Mouse (Mus musculus): ENCODE data around the gene Thrb. TPM values are rescaled to one million over a fixed set of nuclear protein-coding genes. Genes with fewer than 3 reads are reported as not detected.

Thrb gene
- polyA plus RNA-seq (2012; ENCODE audit: insufficient read depth, low replicate concordance): not detected in 2 replicates

DNA sequence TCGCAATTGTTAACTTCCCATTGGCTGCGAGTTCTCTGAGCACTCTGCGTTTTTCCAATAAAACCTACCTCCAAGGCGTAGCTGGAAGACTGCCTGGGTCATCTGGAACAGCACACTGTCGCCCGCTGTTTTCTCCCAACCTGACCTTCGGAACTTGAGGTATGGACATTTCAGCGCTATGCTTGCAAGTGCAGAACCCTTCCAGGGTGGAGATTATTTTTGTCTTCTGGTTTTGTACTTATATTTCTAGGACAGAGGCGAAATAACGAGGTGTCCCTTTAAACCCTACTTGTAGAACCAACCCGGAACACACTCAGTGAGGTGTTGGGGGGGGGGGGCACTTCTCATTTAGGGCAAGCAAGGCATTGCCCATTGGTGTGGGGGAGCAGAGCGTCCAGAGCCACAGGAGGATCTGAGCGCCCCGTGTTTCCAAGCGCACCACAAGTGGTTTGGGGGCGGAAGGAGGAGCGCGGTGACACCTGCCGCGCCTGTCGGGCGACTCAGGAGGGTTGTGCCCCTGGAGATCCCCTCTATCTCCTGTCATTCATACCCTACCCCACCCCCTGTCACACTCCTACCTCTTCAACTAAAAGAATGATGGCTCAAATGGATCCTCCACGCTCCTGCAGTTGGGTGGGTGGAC, at the start of gene Thrb:
Gene Thrb, plus strand, starts transcription at position 576 of the 643 bp plus-strand sequence.
- no peak for TF ChIP-seq FLI1 (IDR thresholded peaks at IDR 0.05; ENCODE audit: low read length)
- TF ChIP-seq GATA1 (IDR thresholded peaks at IDR 0.05; ENCODE audit: borderline replicate concordance, low read length): no peak
- Histone ChIP-seq H3K9me3 (no peaks in the 10 kb centered on the region), H3K27me3 (replicated peaks) (peaks cover 48% of the 10 kb centered on the region), H3K4me1 (peaks cover 24% of the 10 kb centered on the region), H3K36me3 (replicated peaks; ENCODE audit: low read length) (no peaks in the 10 kb centered on the region), H3K4me3 (replicated peaks) (peak within 1 kb of the TSS; percentile 93)

DNA sequence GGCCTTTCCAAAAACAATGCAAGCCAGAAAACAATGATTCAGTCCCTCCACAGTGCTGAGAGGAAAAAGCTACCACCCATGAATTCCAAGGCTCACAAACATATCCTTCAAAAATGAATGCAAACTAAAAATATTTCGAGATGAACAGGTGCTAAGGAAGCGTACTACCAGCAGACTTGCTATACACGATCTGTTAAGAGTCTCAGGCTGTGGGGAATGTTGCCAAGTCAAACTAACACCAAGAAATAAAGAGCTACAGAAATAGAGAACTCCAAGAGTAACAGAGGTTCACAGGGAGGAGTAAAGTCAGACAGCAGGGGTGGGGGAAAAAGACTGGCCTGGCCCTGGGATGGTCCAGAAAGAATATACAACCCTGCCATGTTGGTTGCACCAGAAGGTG, 38.4 kb upstream of the Thrb start:
- no peaks in the 10 kb centered on the region for H3K9me3 ChIP-seq
- TF ChIP-seq GATA1 (IDR thresholded peaks at IDR 0.05; ENCODE audit: borderline replicate concordance, low read length) (no peak), FLI1 (IDR thresholded peaks at IDR 0.05; ENCODE audit: low read length) (no peak)
- no peak overlapping the region for H3K4me3 ChIP-seq (replicated peaks)
- no peaks in the 10 kb centered on the region for H3K36me3 ChIP-seq (replicated peaks; ENCODE audit: low read length)
- no peaks in the 10 kb centered on the region for H3K27me3 ChIP-seq (replicated peaks)
- no peaks in the 10 kb centered on the region for H3K4me1 ChIP-seq

DNA sequence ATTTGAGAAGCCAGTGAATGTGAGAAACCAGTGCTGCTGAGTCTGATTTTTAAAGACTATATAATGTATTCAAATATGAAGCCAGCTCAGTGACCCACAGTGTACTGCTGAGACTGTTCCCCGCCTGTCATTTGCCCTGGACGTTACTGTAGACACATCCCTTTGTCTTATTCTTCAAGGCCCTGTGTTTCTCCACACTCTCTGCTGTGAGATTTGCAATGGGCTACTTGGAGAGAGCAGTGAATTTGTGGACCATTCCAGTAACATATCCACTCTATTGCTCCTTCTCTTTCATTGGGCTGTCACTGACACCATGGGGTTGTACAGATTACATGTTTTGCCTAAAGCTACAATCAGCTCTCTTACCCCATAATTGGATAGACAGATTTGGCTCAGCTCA, 36.1 kb upstream of the Thrb start:
- no peak for TF ChIP-seq GATA1 (IDR thresholded peaks at IDR 0.05; ENCODE audit: borderline replicate concordance, low read length)
- no peak for TF ChIP-seq FLI1 (IDR thresholded peaks at IDR 0.05; ENCODE audit: low read length)
- Histone ChIP-seq H3K27me3 (replicated peaks) (no peaks in the 10 kb centered on the region), H3K4me1 (no peaks in the 10 kb centered on the region), H3K4me3 (replicated peaks) (no peak overlapping the region), H3K36me3 (replicated peaks; ENCODE audit: low read length) (no peaks in the 10 kb centered on the region), H3K9me3 (no peaks in the 10 kb centered on the region)

DNA sequence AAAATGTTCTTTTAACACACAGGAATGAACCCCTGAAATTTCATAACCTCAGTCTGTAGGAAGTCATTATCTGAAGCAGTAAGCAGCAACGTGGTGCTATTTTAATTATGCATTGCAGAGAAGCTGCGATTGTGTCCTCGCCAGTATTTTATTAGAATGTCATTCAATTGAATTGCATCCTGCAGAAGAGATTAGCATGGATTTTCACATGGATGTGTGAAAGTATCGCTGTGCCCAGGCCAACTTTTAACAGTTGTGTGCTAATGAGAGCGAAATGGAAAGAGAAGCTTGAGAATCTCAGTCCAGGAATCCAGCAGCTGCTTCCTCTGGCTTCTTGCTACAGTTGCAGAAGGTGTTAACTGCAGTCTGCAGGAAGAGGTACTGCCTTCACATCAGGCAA, 30.8 kb upstream of the Thrb start:
- Histone ChIP-seq H3K9me3 (no peaks in the 10 kb centered on the region), H3K4me3 (replicated peaks) (peak overlapping the region; percentile 53), H3K27me3 (replicated peaks) (no peaks in the 10 kb centered on the region), H3K4me1 (no peaks in the 10 kb centered on the region), H3K36me3 (replicated peaks; ENCODE audit: low read length) (no peaks in the 10 kb centered on the region)
- TF ChIP-seq GATA1 (IDR thresholded peaks at IDR 0.05; ENCODE audit: borderline replicate concordance, low read length) (no peak), FLI1 (IDR thresholded peaks at IDR 0.05; ENCODE audit: low read length) (no peak)

DNA sequence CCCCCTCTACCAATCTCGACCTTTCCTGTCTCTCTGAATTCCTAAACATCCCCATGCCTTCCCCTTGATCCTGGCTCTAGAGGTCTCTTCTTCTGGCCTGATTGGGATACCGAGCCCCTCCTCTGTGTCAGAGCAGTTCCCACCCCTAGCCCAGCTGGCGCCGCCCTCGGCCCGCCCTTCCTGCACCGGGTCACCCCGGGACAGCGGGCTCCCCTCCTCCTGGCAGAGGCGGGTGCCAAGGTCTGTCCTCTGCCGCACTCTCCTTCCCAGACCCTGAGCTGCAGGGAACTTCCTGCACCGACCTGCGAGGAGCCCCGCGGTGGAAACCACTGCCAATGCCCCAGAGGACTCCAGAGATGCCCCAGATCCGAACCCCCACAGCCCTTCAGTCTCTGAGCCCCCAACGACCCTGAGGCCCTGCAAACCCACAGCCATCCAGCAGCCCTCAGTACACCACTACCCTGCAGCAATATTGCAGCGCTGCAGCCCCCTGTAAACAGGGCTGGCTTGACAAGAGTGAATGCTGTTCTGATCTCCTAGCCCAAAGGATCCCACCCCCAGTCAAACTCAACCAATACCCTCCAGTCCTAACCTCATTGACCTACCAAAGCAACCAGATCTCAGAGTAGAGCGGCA, 27.1 kb upstream of the Thrb start:
- TF ChIP-seq GATA1 (IDR thresholded peaks at IDR 0.05; ENCODE audit: borderline replicate concordance, low read length) (no peak), FLI1 (IDR thresholded peaks at IDR 0.05; ENCODE audit: low read length) (no peak)
- Histone ChIP-seq H3K9me3 (peaks cover 6% of the 10 kb centered on the region; the same call in 1 of the 2 replicates), H3K36me3 (replicated peaks; ENCODE audit: low read length) (no peaks in the 10 kb centered on the region), H3K4me1 (no peaks in the 10 kb centered on the region), H3K27me3 (replicated peaks) (no peaks in the 10 kb centered on the region), H3K4me3 (replicated peaks) (no peak overlapping the region)

DNA sequence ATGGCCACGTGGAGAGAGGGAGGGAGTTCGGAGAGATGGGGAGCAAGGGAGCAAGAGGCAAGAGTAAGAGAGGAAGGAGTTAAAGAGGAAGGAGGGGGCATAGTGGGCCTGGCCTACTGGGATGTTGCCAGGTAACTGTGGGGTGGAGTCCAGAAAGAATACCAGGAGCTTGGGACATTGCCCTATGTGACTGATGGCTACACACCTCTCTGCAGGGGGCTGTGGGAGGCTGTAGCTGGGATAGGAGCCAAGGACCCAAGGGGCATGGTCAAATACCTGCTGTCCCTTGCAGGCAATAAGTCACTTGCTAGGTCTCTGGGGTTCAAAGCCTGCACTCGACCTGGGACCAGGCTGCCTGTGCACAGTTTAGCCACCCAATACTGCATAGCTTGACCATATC, 23.1 kb upstream of the Thrb start:
- Histone ChIP-seq H3K4me3 (replicated peaks) (no peak overlapping the region), H3K9me3 (peaks cover 6% of the 10 kb centered on the region; the same call in 1 of the 2 replicates), H3K4me1 (no peaks in the 10 kb centered on the region), H3K36me3 (replicated peaks; ENCODE audit: low read length) (no peaks in the 10 kb centered on the region), H3K27me3 (replicated peaks) (no peaks in the 10 kb centered on the region)
- TF ChIP-seq FLI1 (IDR thresholded peaks at IDR 0.05; ENCODE audit: low read length) (no peak), GATA1 (IDR thresholded peaks at IDR 0.05; ENCODE audit: borderline replicate concordance, low read length) (no peak)

DNA sequence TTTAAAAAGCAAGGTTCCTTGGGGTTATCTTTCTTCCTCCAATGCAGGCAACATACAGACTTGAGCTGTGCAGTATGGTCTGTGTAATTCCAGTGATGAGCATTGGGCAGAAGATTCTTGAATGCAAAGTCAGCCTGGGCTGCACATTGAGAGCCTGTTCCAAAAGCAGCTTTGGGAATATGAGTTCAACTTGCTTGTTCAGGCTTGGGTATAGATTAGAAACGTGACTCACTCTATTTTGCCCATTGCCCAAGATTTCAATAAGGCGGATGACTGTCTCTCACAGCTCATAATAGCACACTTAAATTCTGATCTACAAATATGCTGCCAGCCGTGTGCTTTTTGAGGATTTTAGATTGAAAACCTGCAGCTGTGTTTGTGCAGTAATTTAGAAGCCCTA, 18.3 kb upstream of the Thrb start:
- Histone ChIP-seq H3K36me3 (replicated peaks; ENCODE audit: low read length) (no peaks in the 10 kb centered on the region), H3K27me3 (replicated peaks) (no peaks in the 10 kb centered on the region), H3K4me1 (no peaks in the 10 kb centered on the region), H3K4me3 (replicated peaks) (no peak overlapping the region), H3K9me3 (peaks cover 2% of the 10 kb centered on the region; the same call in 1 of the 2 replicates)
- TF ChIP-seq FLI1 (IDR thresholded peaks at IDR 0.05; ENCODE audit: low read length) (no peak), GATA1 (IDR thresholded peaks at IDR 0.05; ENCODE audit: borderline replicate concordance, low read length) (no peak)

DNA sequence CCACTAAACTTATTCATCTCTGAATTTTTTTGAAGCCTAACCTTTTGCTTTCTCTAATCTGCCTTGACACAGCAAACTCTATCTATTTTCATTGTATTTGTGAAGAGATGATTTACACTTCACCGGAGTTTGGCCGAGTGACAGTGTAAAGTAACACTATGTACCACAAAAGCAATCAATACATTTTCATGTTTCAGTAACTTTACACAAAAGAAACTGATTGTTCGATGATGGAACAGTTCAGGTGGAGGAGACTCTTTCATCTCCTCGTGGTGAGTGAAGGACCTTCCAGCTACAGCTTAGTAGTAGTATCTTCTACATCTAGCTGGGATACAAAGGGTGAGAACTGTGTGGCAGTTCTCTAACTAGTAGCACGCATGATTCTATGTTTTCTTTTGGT, 5.0 kb upstream of the Thrb start:
- no peaks in the 10 kb centered on the region for H3K9me3 ChIP-seq
- peaks cover 18% of the 10 kb centered on the region for H3K27me3 ChIP-seq (replicated peaks)
- TF ChIP-seq GATA1 (IDR thresholded peaks at IDR 0.05; ENCODE audit: borderline replicate concordance, low read length) (no peak), FLI1 (IDR thresholded peaks at IDR 0.05; ENCODE audit: low read length) (no peak)
- H3K36me3 ChIP-seq (replicated peaks; ENCODE audit: low read length): no peaks in the 10 kb centered on the region
- H3K4me3 ChIP-seq (replicated peaks): no peak overlapping the region
- peaks cover 10% of the 10 kb centered on the region for H3K4me1 ChIP-seq

DNA sequence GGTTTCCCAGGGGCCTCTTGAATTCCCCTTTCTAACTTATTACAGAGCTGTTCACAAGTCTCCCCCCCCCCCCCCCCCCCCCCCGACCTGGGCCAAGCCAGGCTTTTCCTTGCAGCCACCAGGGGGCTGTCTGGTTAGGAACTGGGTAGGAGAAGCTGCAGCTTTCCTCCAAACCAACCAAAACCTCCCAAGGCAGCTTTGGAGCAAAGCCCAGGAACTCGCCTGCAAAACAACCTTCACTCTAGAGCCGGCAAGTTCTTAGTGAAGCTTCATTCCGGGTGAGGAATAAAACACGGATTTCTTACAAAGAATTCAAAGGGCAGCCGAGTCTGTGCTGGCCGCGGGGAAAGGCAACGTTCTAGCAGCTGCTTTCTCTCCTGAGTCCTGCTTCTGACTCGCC, 1.0 kb upstream of the Thrb start:
- Histone ChIP-seq H3K9me3 (no peaks in the 10 kb centered on the region), H3K36me3 (replicated peaks; ENCODE audit: low read length) (no peaks in the 10 kb centered on the region), H3K4me1 (peaks cover 24% of the 10 kb centered on the region), H3K27me3 (replicated peaks) (peaks cover 48% of the 10 kb centered on the region), H3K4me3 (replicated peaks) (peak overlapping the region; percentile 87)
- TF ChIP-seq FLI1 (IDR thresholded peaks at IDR 0.05; ENCODE audit: low read length) (no peak), GATA1 (IDR thresholded peaks at IDR 0.05; ENCODE audit: borderline replicate concordance, low read length) (no peak)

DNA sequence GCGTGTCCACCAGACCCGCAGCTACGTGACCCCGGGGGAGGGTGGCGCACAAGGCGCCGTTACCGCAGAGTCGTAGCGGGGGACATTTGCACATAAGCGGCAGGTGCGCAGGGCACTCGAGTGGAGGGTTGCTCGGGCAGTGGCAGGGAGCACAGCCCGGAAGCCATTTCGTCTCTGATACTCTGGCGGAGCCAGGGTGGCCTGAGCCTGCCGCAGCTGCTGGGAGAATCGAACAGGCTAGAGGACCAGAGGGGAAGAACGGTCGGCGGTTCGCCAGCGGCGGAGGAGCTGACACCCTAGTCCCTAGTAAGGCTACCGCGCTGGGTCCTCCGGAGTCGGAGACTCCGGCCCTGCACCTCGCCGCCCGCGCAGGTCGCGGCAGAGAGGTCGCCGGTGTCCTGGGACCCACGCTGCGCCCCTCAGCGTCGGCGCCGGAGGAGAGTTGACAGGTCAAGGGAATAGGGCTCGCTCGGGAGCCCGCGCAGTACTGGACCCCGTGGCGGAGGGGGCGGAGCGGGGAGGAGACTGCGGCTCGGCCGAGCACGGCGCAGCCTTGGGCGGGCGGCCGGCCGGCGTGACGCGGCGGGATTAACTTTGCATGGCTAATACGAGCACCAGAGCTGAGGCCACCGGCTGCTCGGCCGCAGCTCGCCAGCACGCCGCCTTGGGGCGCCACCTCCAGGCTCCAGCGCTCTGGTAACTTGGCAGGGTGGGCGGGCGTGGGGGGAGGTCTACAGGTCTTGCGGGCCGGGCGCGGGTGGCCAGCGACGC, 453 bp downstream of the Thrb start:
- TF ChIP-seq GATA1 (IDR thresholded peaks at IDR 0.05; ENCODE audit: borderline replicate concordance, low read length) (no peak), FLI1 (IDR thresholded peaks at IDR 0.05; ENCODE audit: low read length) (no peak)
- no peaks in the 10 kb centered on the region for H3K9me3 ChIP-seq
- H3K27me3 ChIP-seq (replicated peaks): peaks cover 50% of the 10 kb centered on the region
- peak overlapping the region; percentile 93 for H3K4me3 ChIP-seq (replicated peaks)
- peaks cover 24% of the 10 kb centered on the region for H3K4me1 ChIP-seq
- no peaks in the 10 kb centered on the region for H3K36me3 ChIP-seq (replicated peaks; ENCODE audit: low read length)
